Mouse (Mus musculus): Measurements from ENCODE around the gene Lamtor1. TPM values are rescaled to one million over a fixed set of nuclear protein-coding genes. Genes with fewer than 3 reads are reported as not detected.

Lamtor1 gene
- total and polyA plus RNA-seq, 3 experiments = 96.5 to 146 (median 136) TPM

DNA sequence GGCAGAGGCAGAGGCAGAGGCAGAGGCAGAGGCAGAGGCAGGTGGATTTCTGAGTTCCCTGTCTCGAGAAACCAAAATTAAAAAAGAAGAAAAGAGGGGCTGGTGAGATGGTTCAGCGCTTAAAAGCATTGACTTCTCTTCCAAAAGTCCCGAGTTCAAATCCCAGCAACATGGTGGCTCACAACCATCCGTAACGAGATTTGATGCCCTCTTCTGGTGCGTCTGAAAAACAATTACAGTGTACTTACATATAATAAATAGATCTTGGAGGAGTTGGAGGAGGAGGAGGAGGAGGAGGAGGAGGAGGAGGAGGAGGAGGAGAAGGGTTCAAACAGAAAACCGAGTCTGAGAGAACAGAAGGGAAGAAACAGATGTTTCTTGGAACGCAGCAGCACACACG is 10.0 kb upstream of the Lamtor1 start:
- Histone ChIP-seq H3K4me3 (ENCODE audit: low read depth, low read length) (peak overlapping the region; percentile 73), H3K4me1 (ENCODE audit: insufficient read depth, low read depth, low read length) (peaks cover 19% of the 10 kb centered on the region), H3K36me3 (replicated peaks) (peaks cover 31% of the 10 kb centered on the region), H3K27me3 (ENCODE audit: insufficient read depth, low read length) (no peaks in the 10 kb centered on the region), H3K9me3 (replicated peaks) (no peaks in the 10 kb centered on the region)
- ATAC-seq (ENCODE audit: extremely low read depth, insufficient number of reproducible peaks, low FRiP score, poor library complexity, severe bottlenecking) = no peak
- DNase-seq (ENCODE audit: low spot score) = no peak
- TF ChIP-seq GATA1 (IDR thresholded peaks at IDR 0.05; ENCODE audit: borderline replicate concordance, low read length) (no peak), TAL1 (conservative IDR thresholded peaks at IDR 0.05; ENCODE audit: low read depth, low read length) (no peak), CTCF (IDR thresholded peaks at IDR 0.05; ENCODE audit: low read depth, low read length) (no peak), GATA2 (IDR thresholded peaks at IDR 0.05; ENCODE audit: borderline replicate concordance, low read depth, low read length) (no peak), POLR2AphosphoS5 (IDR thresholded peaks at IDR 0.05; ENCODE audit: insufficient replicate concordance, low read depth, low read length) (no peak)

DNA sequence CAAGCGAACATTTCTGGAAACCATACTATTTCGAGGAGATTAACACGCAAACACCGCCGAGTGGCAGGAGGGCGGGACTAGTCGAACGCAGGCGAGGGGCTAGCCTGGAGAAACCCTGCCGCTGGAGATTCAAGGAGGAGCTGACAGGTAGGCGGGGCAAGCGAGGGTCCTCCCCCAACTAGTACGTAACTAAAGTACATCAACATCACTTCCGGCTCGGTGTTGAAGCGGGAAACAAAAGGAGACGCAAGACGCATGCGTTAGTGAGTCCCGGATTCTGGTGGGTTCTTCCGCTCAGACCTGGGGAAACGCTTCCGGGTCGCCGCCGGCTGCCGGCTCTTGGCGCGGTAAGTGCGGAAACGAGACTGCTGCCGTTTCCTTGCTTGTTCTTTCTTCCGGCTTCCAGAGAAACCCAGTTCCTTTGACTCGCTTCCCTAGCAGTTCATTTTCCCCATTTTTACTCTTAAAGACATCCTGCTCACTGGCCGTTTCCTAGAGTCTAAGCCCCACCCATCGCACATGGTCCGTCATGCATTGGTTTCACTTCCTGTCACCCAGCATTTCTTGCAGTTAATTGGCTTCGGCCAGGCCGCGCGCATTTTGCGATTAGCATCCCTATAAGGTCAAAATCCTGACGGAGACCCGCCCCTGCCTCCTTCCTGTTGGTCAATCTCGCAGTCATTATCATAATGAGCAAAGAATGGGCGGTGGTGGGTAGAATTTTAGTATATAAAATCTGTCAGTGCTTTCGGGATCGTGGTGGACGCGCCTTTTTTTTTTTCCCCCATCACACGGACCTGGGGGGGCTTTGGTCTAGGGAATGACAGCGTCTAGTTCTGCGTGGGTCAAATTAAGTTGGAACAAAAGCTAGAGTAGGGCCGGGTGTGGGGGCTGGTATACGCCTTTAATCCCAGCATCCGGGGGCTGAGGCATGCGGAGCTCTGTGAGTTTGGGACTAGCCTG is 9.3 kb upstream of the Lamtor1 start:
- Histone ChIP-seq H3K4me3 (ENCODE audit: low read depth, low read length) (peak overlapping the region; percentile 73), H3K9me3 (replicated peaks) (no peaks in the 10 kb centered on the region), H3K4me1 (ENCODE audit: insufficient read depth, low read depth, low read length) (peaks cover 17% of the 10 kb centered on the region), H3K36me3 (replicated peaks) (peaks cover 38% of the 10 kb centered on the region), H3K27me3 (ENCODE audit: insufficient read depth, low read length) (no peaks in the 10 kb centered on the region)
- DNase-seq (ENCODE audit: low spot score) (peak; percentile 96), ATAC-seq (ENCODE audit: extremely low read depth, insufficient number of reproducible peaks, low FRiP score, poor library complexity, severe bottlenecking) (peak; percentile 92)
- no peak for TF ChIP-seq CTCF (IDR thresholded peaks at IDR 0.05; ENCODE audit: low read depth, low read length)
- no peak for TF ChIP-seq POLR2AphosphoS5 (IDR thresholded peaks at IDR 0.05; ENCODE audit: insufficient replicate concordance, low read depth, low read length)
- no peak for TF ChIP-seq GATA1 (IDR thresholded peaks at IDR 0.05; ENCODE audit: borderline replicate concordance, low read length)
- no peak for TF ChIP-seq GATA2 (IDR thresholded peaks at IDR 0.05; ENCODE audit: borderline replicate concordance, low read depth, low read length)
- TF ChIP-seq TAL1 (conservative IDR thresholded peaks at IDR 0.05; ENCODE audit: low read depth, low read length) = no peak

DNA sequence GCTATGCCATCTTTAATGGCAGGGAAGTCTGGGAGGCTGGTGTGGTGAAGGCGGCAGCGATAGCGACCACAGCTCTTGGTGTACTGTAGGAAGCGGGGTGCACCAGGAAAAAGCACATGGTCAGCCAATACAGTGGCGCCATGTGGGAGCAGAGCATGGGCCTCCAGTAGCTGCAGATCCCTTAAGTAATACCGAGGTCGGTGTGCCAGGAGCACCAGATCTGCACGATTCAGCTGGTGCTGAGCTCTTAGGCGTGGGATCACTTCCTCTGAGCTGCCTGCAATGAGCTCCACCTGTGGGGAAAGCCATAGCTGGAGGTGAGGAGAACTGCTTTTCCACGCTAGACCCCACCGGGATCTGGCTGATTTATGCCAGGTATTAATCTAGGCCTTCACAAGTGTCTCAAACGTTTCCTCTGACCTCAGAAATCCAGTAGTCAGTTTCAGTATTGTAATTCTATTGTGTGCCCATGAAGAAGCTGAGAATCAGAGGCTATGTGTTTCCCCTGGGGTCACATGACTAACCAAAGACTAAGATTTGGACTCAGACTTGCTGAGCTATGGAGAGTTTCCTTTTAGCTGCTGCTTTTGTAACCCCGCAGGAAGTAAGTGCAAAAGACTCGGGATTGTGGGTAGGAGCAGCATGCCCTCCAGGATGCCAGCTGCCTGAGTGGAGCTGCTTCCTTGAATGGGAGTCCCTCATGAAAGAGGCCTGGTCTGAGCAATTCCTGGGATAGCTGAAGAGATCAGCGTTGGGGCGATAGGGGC is 5.2 kb upstream of the Lamtor1 start:
- Histone ChIP-seq H3K9me3 (replicated peaks) (no peaks in the 10 kb centered on the region), H3K36me3 (replicated peaks) (peaks cover 57% of the 10 kb centered on the region), H3K4me1 (ENCODE audit: insufficient read depth, low read depth, low read length) (peaks cover 26% of the 10 kb centered on the region), H3K4me3 (ENCODE audit: low read depth, low read length) (no peak overlapping the region), H3K27me3 (ENCODE audit: insufficient read depth, low read length) (no peaks in the 10 kb centered on the region)
- TF ChIP-seq GATA2 (IDR thresholded peaks at IDR 0.05; ENCODE audit: borderline replicate concordance, low read depth, low read length) = no peak
- TF ChIP-seq GATA1 (IDR thresholded peaks at IDR 0.05; ENCODE audit: borderline replicate concordance, low read length) = no peak
- no peak for TF ChIP-seq POLR2AphosphoS5 (IDR thresholded peaks at IDR 0.05; ENCODE audit: insufficient replicate concordance, low read depth, low read length)
- no peak for TF ChIP-seq TAL1 (conservative IDR thresholded peaks at IDR 0.05; ENCODE audit: low read depth, low read length)
- no peak for TF ChIP-seq CTCF (IDR thresholded peaks at IDR 0.05; ENCODE audit: low read depth, low read length)
- ATAC-seq (ENCODE audit: extremely low read depth, insufficient number of reproducible peaks, low FRiP score, poor library complexity, severe bottlenecking) (no peak), DNase-seq (ENCODE audit: low spot score) (no peak)

DNA sequence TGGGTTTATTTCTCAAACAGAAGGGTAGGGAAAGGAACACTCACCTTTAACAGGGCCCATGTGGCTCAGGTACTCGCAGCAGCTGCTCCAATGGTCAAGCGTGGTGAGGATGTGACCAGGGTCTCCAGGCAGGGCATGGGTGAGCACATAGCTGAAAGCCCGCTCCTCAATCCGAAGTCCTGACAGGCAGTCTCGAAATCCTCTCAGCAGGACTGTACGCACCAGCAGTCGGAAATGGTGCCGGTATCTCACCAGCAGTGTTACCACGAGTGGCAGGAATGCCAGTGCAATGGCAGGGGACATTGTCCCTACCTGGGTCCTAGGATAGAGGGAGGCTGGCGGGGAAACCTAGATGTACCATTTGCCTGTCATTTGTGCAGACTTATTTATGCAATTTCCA is 3.7 kb upstream of the Lamtor1 start:
- Histone ChIP-seq H3K27me3 (ENCODE audit: insufficient read depth, low read length) (no peaks in the 10 kb centered on the region), H3K4me3 (ENCODE audit: low read depth, low read length) (no peak overlapping the region), H3K4me1 (ENCODE audit: insufficient read depth, low read depth, low read length) (peaks cover 34% of the 10 kb centered on the region), H3K36me3 (replicated peaks) (peaks cover 60% of the 10 kb centered on the region), H3K9me3 (replicated peaks) (no peaks in the 10 kb centered on the region)
- TF ChIP-seq POLR2AphosphoS5 (IDR thresholded peaks at IDR 0.05; ENCODE audit: insufficient replicate concordance, low read depth, low read length) = no peak
- no peak for TF ChIP-seq CTCF (IDR thresholded peaks at IDR 0.05; ENCODE audit: low read depth, low read length)
- TF ChIP-seq GATA1 (IDR thresholded peaks at IDR 0.05; ENCODE audit: borderline replicate concordance, low read length) = no peak
- no peak for TF ChIP-seq GATA2 (IDR thresholded peaks at IDR 0.05; ENCODE audit: borderline replicate concordance, low read depth, low read length)
- TF ChIP-seq TAL1 (conservative IDR thresholded peaks at IDR 0.05; ENCODE audit: low read depth, low read length) = no peak
- DNase-seq (ENCODE audit: low spot score) (no peak), ATAC-seq (ENCODE audit: extremely low read depth, insufficient number of reproducible peaks, low FRiP score, poor library complexity, severe bottlenecking) (no peak)

DNA sequence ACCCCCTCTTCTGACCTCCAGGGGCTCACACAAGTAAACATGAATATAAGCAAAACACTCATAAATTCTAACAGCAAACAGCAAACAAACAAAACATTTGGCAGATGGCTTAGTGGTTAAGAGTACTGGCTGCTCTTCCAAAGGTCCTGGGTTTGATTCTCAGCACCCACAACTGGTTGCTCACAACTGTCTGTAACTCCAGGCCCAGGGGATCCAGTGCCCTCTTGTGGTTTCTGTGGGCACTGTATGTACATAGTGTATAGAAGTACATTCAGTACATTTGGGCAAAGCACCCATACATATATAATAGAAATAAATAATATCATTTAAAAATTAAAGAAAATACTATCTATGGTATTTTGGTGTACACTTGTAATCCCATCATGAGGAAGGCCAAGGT is 2.9 kb upstream of the Lamtor1 start:
- peaks cover 34% of the 10 kb centered on the region for H3K4me1 ChIP-seq (ENCODE audit: insufficient read depth, low read depth, low read length)
- no peaks in the 10 kb centered on the region for H3K9me3 ChIP-seq (replicated peaks)
- DNase-seq (ENCODE audit: low spot score) (no peak), ATAC-seq (ENCODE audit: extremely low read depth, insufficient number of reproducible peaks, low FRiP score, poor library complexity, severe bottlenecking) (no peak)
- TF ChIP-seq TAL1 (conservative IDR thresholded peaks at IDR 0.05; ENCODE audit: low read depth, low read length) (no peak), GATA1 (IDR thresholded peaks at IDR 0.05; ENCODE audit: borderline replicate concordance, low read length) (no peak), GATA2 (IDR thresholded peaks at IDR 0.05; ENCODE audit: borderline replicate concordance, low read depth, low read length) (no peak), POLR2AphosphoS5 (IDR thresholded peaks at IDR 0.05; ENCODE audit: insufficient replicate concordance, low read depth, low read length) (no peak), CTCF (IDR thresholded peaks at IDR 0.05; ENCODE audit: low read depth, low read length) (no peak)
- H3K27me3 ChIP-seq (ENCODE audit: insufficient read depth, low read length) = no peaks in the 10 kb centered on the region
- H3K36me3 ChIP-seq (replicated peaks) = peaks cover 64% of the 10 kb centered on the region
- no peak overlapping the region for H3K4me3 ChIP-seq (ENCODE audit: low read depth, low read length)

DNA sequence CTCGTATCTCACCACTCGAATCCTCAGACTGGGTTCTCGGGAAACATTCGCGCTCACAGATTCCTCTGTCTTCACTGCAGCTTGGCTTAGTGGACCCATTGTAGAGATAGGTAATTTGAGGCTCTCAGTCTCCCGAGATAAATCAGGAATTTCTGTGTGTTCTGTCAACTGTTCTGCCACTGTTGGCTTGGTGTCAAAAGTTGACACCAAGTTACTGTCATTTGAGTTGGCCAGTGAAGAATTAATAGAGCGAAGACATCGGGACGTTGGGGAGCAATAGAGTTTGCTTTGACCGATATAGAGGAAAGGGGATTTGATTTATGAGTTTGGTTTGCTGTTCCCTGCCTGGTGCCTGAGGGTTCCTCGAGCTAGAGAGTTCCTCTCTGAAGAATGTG is 580 bp downstream of the Lamtor1 start, which contains the start of gene Tomt:
Gene Tomt, minus strand, starts transcription at position 73 of the 395 bp plus-strand sequence.
- H3K4me3 ChIP-seq (ENCODE audit: low read depth, low read length) = peak within 1 kb of the TSS; percentile 80

More for the DNA sequence above, 580 bp downstream of the Lamtor1 start, which contains the start of gene Tomt:
- DNase-seq (ENCODE audit: low spot score) (no peak), ATAC-seq (ENCODE audit: extremely low read depth, insufficient number of reproducible peaks, low FRiP score, poor library complexity, severe bottlenecking) (no peak)
- TF ChIP-seq TAL1 (conservative IDR thresholded peaks at IDR 0.05; ENCODE audit: low read depth, low read length) = no peak
- TF ChIP-seq GATA1 (IDR thresholded peaks at IDR 0.05; ENCODE audit: borderline replicate concordance, low read length) = no peak
- TF ChIP-seq CTCF (IDR thresholded peaks at IDR 0.05; ENCODE audit: low read depth, low read length) = no peak
- no peak for TF ChIP-seq POLR2AphosphoS5 (IDR thresholded peaks at IDR 0.05; ENCODE audit: insufficient replicate concordance, low read depth, low read length)
- no peak for TF ChIP-seq GATA2 (IDR thresholded peaks at IDR 0.05; ENCODE audit: borderline replicate concordance, low read depth, low read length)
- Histone ChIP-seq H3K9me3 (replicated peaks) (no peaks in the 10 kb centered on the region), H3K4me1 (ENCODE audit: insufficient read depth, low read depth, low read length) (peaks cover 48% of the 10 kb centered on the region), H3K27me3 (ENCODE audit: insufficient read depth, low read length) (no peaks in the 10 kb centered on the region), H3K36me3 (replicated peaks) (peaks cover 64% of the 10 kb centered on the region)

Measured in G1E (cell line).